Mouse (Mus musculus) kidney, adult 11 months (tissue): Measurements from ENCODE around the gene Fer1l4.

Source experiments
- DNase-seq: peaks from one replicate; pipeline ENCODE4 v3.0.0; 2022

The Fer1l4 gene

GRCm38 (mm10) chr2:156005393-156005792 is 47.4 kb downstream of the Fer1l4 start:
- DNase-seq: no peak

GRCm38 (mm10) chr2:155991863-155992321 is 60.9 kb downstream of the Fer1l4 start:
- peak; percentile 87 for DNase-seq

GRCm38 (mm10) chr2:155991151-155991550 is 61.6 kb downstream of the Fer1l4 start:
- no peak for DNase-seq

- no peak for DNase-seq
Measured at GRCm38 (mm10) chr2:155989085-155989484, 63.7 kb downstream of the Fer1l4 start.

- DNase-seq: no peak
Measured at GRCm38 (mm10) chr2:155987131-155987530, 65.6 kb downstream of the Fer1l4 start.

- DNase-seq: no peak
Measured at GRCm38 (mm10) chr2:155985776-155986175, 67.0 kb downstream of the Fer1l4 start.

GRCm38 (mm10) chr2:155979328-155979991 is 73.3 kb downstream of the Fer1l4 start:
- peak; percentile 23 for DNase-seq

GRCm38 (mm10) chr2:155974087-155974731 is 78.5 kb downstream of the Fer1l4 start:
- no peak for DNase-seq

GRCm38 (mm10) chr2:155973348-155973747 is 79.4 kb downstream of the Fer1l4 start:
- no peak for DNase-seq
